Mouse (Mus musculus): ENCODE results near the gene Mecom. TPM values are rescaled to one million over a fixed set of nuclear protein-coding genes. Genes with fewer than 3 reads are reported as not detected.

Mecom gene
- polyA plus RNA-seq, 1 experiment from 2014 or later: 57.4 TPM

DNA sequence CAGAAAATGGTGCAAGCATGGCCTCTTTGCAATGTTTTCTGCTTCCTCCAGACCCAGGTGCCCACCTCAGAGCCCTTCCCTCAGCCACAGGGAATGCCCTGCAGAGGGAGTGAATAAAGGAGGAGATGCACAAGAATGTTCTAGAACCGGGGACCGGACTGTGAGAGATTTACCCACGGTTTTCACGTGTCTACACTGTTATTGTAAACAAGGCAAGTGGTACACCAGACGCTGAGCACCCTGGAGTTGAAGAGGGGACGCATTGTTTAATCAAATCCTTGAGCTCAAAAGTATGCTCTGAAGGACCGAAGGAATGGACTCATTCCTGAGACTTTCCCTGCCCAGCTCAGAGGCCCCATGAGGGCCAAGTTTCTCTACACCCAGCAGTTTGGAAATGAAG is 43.2 kb downstream of the Mecom start:
- H3K36me3 ChIP-seq (ENCODE audit: control insufficient read depth, insufficient read depth, low read length): no peaks in the 10 kb centered on the region
- no peak for ATAC-seq (ENCODE audit: insufficient read depth, low FRiP score)
- no peaks in the 10 kb centered on the region for H3K27me3 ChIP-seq (ENCODE audit: control insufficient read depth, insufficient read depth, low read length)
- H3K4me2 ChIP-seq (ENCODE audit: low read depth, low read length): peak overlapping the region; percentile 95
- H3K4me1 ChIP-seq (ENCODE audit: control insufficient read depth, insufficient read depth, low read length): peaks cover 18% of the 10 kb centered on the region
- H3K4me3 ChIP-seq (replicated peaks; ENCODE audit: low read length): peak overlapping the region; percentile 23
- 25% methylated on average over 7 of the region's 7 CpGs for WGBS
- H3K27ac ChIP-seq (ENCODE audit: low read length): peak overlapping the region; percentile 97
- peak overlapping the region; percentile 43 for H3K9ac ChIP-seq (ENCODE audit: low read length)
- H3K9me3 ChIP-seq (replicated peaks; ENCODE audit: control insufficient read depth, low read length): no peaks in the 10 kb centered on the region

DNA sequence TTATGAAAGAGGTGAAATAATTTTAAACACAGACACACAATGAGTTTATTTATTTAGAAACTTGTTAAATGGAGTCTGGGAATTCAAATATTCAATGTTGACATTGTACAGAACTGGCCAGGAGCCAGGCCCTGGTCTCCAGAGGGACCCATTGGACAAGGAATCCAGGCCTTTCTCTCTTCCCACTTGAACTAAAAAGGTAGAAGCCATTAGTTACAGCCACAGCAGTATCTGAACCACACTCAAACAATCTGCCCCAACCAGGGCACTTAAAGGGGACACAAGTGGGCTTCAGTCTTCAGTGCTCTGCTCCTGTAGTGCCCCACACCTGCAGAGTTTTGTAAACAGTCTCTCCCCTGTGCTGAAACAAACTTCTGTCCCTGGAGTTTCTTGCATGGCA is 44.0 kb downstream of the Mecom start:
- no peak overlapping the region for H3K4me3 ChIP-seq (replicated peaks; ENCODE audit: low read length)
- peak overlapping the region; percentile 95 for H3K4me2 ChIP-seq (ENCODE audit: low read depth, low read length)
- no peaks in the 10 kb centered on the region for H3K36me3 ChIP-seq (ENCODE audit: control insufficient read depth, insufficient read depth, low read length)
- peaks cover 18% of the 10 kb centered on the region for H3K4me1 ChIP-seq (ENCODE audit: control insufficient read depth, insufficient read depth, low read length)
- no peak overlapping the region for H3K9ac ChIP-seq (ENCODE audit: low read length)
- peak overlapping the region; percentile 97 for H3K27ac ChIP-seq (ENCODE audit: low read length)
- no peaks in the 10 kb centered on the region for H3K9me3 ChIP-seq (replicated peaks; ENCODE audit: control insufficient read depth, low read length)
- ATAC-seq (ENCODE audit: insufficient read depth, low FRiP score): 0 out of 2 replicates have a peak, but pooled peaks have one; percentile 22
- H3K27me3 ChIP-seq (ENCODE audit: control insufficient read depth, insufficient read depth, low read length): no peaks in the 10 kb centered on the region

DNA sequence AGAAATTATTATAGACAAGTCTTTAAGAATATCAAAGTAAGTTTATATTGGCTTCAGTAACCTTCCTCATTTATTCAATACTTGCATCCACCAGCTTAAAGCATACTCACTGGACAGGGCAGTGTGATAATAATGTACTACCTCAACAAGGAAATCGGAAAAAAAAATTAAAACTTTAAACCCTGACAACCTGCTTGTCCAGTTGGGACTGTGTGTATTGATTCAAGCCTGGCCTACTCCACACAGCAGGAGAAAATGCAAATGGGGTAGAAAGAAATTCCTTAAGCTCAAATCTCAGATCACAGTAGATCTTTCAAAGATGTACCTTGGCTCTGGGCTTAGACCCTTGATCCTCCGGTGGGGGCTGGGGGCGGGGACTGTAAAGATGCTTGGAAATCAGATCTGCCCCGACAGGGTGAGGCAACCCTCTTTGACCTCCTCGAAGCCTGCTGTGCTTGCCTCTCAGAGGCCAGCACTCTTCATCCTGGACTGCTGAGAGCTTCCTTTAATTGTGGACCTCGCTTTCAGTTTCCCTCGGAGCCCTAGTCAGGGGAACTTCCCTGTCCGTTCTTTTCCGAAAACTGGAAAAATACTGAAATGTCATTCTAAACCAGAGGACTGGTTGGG is 49.5 kb downstream of the Mecom start:
- Histone ChIP-seq H3K27ac (ENCODE audit: low read length) (peak overlapping the region; percentile 87), H3K4me1 (ENCODE audit: control insufficient read depth, insufficient read depth, low read length) (no peaks in the 10 kb centered on the region; the same call in 1 of the 2 replicates), H3K27me3 (ENCODE audit: control insufficient read depth, insufficient read depth, low read length) (no peaks in the 10 kb centered on the region), H3K4me2 (ENCODE audit: low read depth, low read length) (peak overlapping the region; percentile 36), H3K9me3 (replicated peaks; ENCODE audit: control insufficient read depth, low read length) (no peaks in the 10 kb centered on the region), H3K36me3 (ENCODE audit: control insufficient read depth, insufficient read depth, low read length) (no peaks in the 10 kb centered on the region), H3K9ac (ENCODE audit: low read length) (0 out of 2 replicates have a peak overlapping the region, but pooled peaks have one; percentile 2), H3K4me3 (replicated peaks; ENCODE audit: low read length) (no peak overlapping the region)
- WGBS: 23% methylated on average over 9 of the region's 9 CpGs
- peak; percentile 80; the same call in 1 of the 2 replicates for ATAC-seq (ENCODE audit: insufficient read depth, low FRiP score)

DNA sequence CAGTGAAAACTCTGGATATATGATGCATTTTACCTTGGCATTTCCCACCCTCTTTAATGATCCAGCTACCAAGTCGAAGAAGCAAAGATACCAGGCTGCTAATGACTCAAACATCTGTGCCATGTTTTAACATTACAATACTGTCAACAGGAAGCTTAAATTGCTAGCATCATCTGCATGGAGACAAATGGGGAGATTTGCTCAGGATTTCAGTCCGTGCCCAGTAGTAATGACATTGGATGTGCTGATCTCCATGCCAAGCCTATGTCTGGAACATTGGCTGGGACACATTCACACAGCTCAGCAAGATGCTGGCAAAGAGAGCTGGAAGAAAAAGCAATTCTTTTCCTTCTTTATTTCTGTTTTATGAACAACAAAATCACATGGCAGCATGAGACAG is 53.4 kb downstream of the Mecom start:
- H3K4me3 ChIP-seq (replicated peaks; ENCODE audit: low read length): no peak overlapping the region
- no peak overlapping the region for H3K9ac ChIP-seq (ENCODE audit: low read length)
- no peaks in the 10 kb centered on the region for H3K36me3 ChIP-seq (ENCODE audit: control insufficient read depth, insufficient read depth, low read length)
- H3K4me1 ChIP-seq (ENCODE audit: control insufficient read depth, insufficient read depth, low read length): no peaks in the 10 kb centered on the region; the same call in 1 of the 2 replicates
- no peak overlapping the region for H3K4me2 ChIP-seq (ENCODE audit: low read depth, low read length)
- no peaks in the 10 kb centered on the region for H3K27me3 ChIP-seq (ENCODE audit: control insufficient read depth, insufficient read depth, low read length)
- H3K9me3 ChIP-seq (replicated peaks; ENCODE audit: control insufficient read depth, low read length): peaks cover 3% of the 10 kb centered on the region; the same call in 1 of the 2 replicates
- WGBS: 80% methylated on average over 2 of the region's 2 CpGs
- ATAC-seq (ENCODE audit: insufficient read depth, low FRiP score): no peak
- H3K27ac ChIP-seq (ENCODE audit: low read length): no peak overlapping the region

DNA sequence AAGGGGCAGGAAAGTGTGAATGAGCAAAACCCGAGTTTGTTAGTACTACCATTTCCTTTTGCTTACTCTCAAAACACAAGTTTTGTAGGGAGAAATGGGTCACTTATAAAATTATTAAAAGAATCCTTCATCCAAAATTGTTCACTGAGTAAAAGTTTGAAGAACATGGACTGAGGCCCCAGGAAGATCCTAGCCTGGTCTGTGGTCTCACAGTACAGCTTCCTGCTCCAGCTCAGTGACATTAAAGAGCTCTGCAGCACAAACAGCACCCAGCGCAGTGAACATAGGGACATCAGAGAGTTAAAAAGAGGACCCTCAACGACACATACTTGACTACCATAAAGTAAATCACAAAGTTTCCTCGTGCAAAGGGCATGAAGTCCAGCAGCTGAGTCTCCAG is 59.0 kb downstream of the Mecom start:
- H3K4me2 ChIP-seq (ENCODE audit: low read depth, low read length): no peak overlapping the region
- H3K9ac ChIP-seq (ENCODE audit: low read length): no peak overlapping the region
- H3K4me3 ChIP-seq (replicated peaks; ENCODE audit: low read length): no peak overlapping the region
- H3K27me3 ChIP-seq (ENCODE audit: control insufficient read depth, insufficient read depth, low read length): no peaks in the 10 kb centered on the region
- 46% methylated on average over 4 of the region's 4 CpGs for WGBS
- H3K9me3 ChIP-seq (replicated peaks; ENCODE audit: control insufficient read depth, low read length): peaks cover 3% of the 10 kb centered on the region; the same call in 1 of the 2 replicates
- peaks cover 4% of the 10 kb centered on the region for H3K4me1 ChIP-seq (ENCODE audit: control insufficient read depth, insufficient read depth, low read length)
- no peaks in the 10 kb centered on the region for H3K36me3 ChIP-seq (ENCODE audit: control insufficient read depth, insufficient read depth, low read length)
- H3K27ac ChIP-seq (ENCODE audit: low read length): no peak overlapping the region
- no peak for ATAC-seq (ENCODE audit: insufficient read depth, low FRiP score)

DNA sequence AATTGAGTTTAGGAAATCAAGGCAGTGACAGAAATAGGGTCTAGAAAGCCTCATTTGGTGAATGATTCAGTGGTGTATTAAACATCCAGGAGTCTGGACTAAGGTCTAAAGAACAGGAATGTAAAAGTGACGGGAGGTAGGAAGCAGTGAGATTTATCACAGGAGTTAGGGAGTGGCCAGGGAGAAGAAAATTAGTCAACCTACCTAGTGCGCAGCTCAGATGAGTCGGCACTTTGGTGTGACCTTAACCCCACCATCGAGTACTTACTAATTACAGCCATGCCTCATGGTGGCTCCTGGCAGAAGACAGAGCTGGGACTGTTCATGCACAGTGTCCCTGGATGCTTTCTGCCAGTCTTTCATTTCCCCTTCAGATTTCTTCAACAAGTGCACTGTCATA is 61.4 kb downstream of the Mecom start:
- ATAC-seq (ENCODE audit: insufficient read depth, low FRiP score): peak; percentile 34; the same call in 1 of the 2 replicates

DNA sequence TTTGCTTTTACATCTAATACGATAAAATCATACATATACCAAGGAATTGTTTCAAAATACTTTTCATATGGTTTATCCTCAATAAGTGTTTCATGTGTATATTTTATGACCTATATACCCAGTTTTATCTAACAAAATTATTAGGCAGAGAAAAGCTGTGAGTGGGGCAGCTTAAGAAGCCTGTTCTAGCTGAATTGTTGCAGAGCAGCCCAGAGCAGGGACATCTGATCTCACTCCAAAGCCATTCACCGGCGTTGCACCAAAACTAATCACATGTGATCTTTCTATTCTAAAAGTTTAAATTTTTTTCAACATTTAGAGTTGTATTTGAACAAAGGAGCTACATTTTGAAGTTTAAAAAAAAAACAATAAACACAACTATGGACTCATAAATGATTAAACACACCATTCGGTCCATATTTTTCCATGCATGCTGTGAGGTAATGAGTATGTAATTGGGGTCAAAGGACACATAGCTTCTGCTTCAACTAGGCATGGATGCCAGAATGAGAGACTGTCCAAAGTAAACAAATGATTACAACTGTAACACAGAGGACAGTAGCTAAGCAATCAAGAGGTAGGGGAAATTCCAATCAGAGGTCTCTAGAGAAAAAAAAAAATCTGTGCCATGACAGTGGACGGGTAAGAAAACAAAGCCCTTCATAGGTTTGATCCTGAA is 64.7 kb downstream of the Mecom start:
- WGBS: 45% methylated on average over 5 of the region's 5 CpGs
- ATAC-seq (ENCODE audit: insufficient read depth, low FRiP score): no peak

More for the DNA sequence above, 61.4 kb downstream of the Mecom start:
- Histone ChIP-seq H3K9ac (ENCODE audit: low read length) (no peak overlapping the region), H3K4me3 (replicated peaks; ENCODE audit: low read length) (no peak overlapping the region), H3K36me3 (ENCODE audit: control insufficient read depth, insufficient read depth, low read length) (no peaks in the 10 kb centered on the region), H3K27me3 (ENCODE audit: control insufficient read depth, insufficient read depth, low read length) (no peaks in the 10 kb centered on the region), H3K4me1 (ENCODE audit: control insufficient read depth, insufficient read depth, low read length) (peaks cover 9% of the 10 kb centered on the region), H3K4me2 (ENCODE audit: low read depth, low read length) (no peak overlapping the region), H3K27ac (ENCODE audit: low read length) (no peak overlapping the region), H3K9me3 (replicated peaks; ENCODE audit: control insufficient read depth, low read length) (no peaks in the 10 kb centered on the region)
- WGBS: 77% methylated on average over 4 of the region's 4 CpGs

DNA sequence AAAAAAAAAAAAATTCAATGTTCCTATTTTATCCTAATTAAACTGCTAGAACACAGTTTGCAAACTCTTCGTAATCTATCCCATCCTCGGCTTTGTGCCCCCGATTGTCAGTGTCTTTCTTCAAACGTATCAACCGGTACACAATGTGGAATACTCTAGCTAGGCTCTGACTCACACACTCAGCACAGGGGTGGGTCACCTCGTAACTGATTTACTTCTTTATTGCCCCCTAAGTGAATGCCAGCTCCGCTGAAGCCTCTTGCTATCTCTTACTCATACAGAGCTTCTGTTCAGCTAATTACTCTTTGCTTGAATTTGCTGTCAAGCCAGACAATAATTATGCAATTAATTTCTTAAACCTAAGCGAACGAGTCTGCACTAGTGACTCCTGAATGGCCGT is 66.1 kb downstream of the Mecom start:
- Histone ChIP-seq H3K9me3 (replicated peaks; ENCODE audit: control insufficient read depth, low read length) (no peaks in the 10 kb centered on the region), H3K27me3 (ENCODE audit: control insufficient read depth, insufficient read depth, low read length) (no peaks in the 10 kb centered on the region), H3K36me3 (ENCODE audit: control insufficient read depth, insufficient read depth, low read length) (no peaks in the 10 kb centered on the region), H3K9ac (ENCODE audit: low read length) (no peak overlapping the region), H3K4me3 (replicated peaks; ENCODE audit: low read length) (no peak overlapping the region), H3K4me1 (ENCODE audit: control insufficient read depth, insufficient read depth, low read length) (peaks cover 12% of the 10 kb centered on the region), H3K27ac (ENCODE audit: low read length) (no peak overlapping the region), H3K4me2 (ENCODE audit: low read depth, low read length) (no peak overlapping the region)
- peak; percentile 70; the same call in 1 of the 2 replicates for ATAC-seq (ENCODE audit: insufficient read depth, low FRiP score)
- 56% methylated on average over 10 of the region's 10 CpGs for WGBS

More for the DNA sequence above, 64.7 kb downstream of the Mecom start:
- Histone ChIP-seq H3K4me1 (ENCODE audit: control insufficient read depth, insufficient read depth, low read length) (peaks cover 12% of the 10 kb centered on the region), H3K27me3 (ENCODE audit: control insufficient read depth, insufficient read depth, low read length) (no peaks in the 10 kb centered on the region), H3K36me3 (ENCODE audit: control insufficient read depth, insufficient read depth, low read length) (no peaks in the 10 kb centered on the region), H3K9ac (ENCODE audit: low read length) (no peak overlapping the region), H3K4me3 (replicated peaks; ENCODE audit: low read length) (no peak overlapping the region), H3K27ac (ENCODE audit: low read length) (no peak overlapping the region), H3K4me2 (ENCODE audit: low read depth, low read length) (no peak overlapping the region), H3K9me3 (replicated peaks; ENCODE audit: control insufficient read depth, low read length) (no peaks in the 10 kb centered on the region)

DNA sequence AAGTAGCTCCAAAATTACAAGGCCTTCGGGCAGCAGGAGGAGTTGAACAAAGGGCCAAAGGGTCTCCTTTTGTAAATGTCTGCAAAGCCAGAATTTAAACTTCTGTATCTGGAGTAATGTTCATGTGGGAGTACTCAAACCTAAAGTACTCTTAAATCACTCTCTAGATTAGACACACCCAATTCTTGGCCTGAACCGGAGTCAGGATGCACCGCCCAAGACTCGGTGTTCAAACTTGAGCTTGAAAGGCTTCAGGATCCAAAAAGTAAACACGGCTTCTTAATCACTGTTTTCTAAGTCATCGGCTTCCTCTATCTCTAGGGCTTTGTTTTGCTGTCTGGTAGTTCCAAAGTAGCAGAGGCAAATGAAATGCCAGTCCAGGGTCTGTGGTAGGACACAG is 67.3 kb downstream of the Mecom start:
- H3K4me3 ChIP-seq (replicated peaks; ENCODE audit: low read length): no peak overlapping the region
- H3K27ac ChIP-seq (ENCODE audit: low read length): peak overlapping the region; percentile 71
- 46% methylated on average over 6 of the region's 6 CpGs for WGBS
- H3K4me2 ChIP-seq (ENCODE audit: low read depth, low read length): no peak overlapping the region
- no peaks in the 10 kb centered on the region for H3K9me3 ChIP-seq (replicated peaks; ENCODE audit: control insufficient read depth, low read length)
- peaks cover 12% of the 10 kb centered on the region for H3K4me1 ChIP-seq (ENCODE audit: control insufficient read depth, insufficient read depth, low read length)
- no peak for ATAC-seq (ENCODE audit: insufficient read depth, low FRiP score)
- H3K9ac ChIP-seq (ENCODE audit: low read length): no peak overlapping the region
- H3K27me3 ChIP-seq (ENCODE audit: control insufficient read depth, insufficient read depth, low read length): no peaks in the 10 kb centered on the region
- no peaks in the 10 kb centered on the region for H3K36me3 ChIP-seq (ENCODE audit: control insufficient read depth, insufficient read depth, low read length)

All from stomach, embryonic 16.5 days (tissue).